Mouse (Mus musculus) kidney, postnatal 14 days (tissue): Measurements from ENCODE around the gene Fn3k.

ENCODE experiments used
- DNase-seq: peaks from one replicate; pipeline ENCODE4 v3.0.0; 2022; ENCODE audit warnings: mixed read lengths

Gene Fn3k

GRCm38 (mm10) chr11:121434156-121435155, at the start of gene Fn3k:
Gene Fn3k, plus strand, starts transcription at chr11:121434913.
- peak; percentile 93 for DNase-seq

- DNase-seq, result peak; percentile 96
Measured at GRCm38 (mm10) chr11:121387750-121388553, 46.8 kb upstream of the Fn3k start, which contains the start of gene Rab40b. Gene Rab40b, minus strand, starts transcription at chr11:121388251.

- DNase-seq, result no peak
Measured at GRCm38 (mm10) chr11:121388554-121388945, 46.2 kb upstream of the Fn3k start.

GRCm38 (mm10) chr11:121390793-121391192, 43.9 kb upstream of the Fn3k start:
- no peak for DNase-seq

GRCm38 (mm10) chr11:121392405-121392804, 42.3 kb upstream of the Fn3k start:
- no peak for DNase-seq

GRCm38 (mm10) chr11:121407366-121408155, 27.2 kb upstream of the Fn3k start:
- DNase-seq, result no peak

- no peak for DNase-seq
Measured at GRCm38 (mm10) chr11:121414762-121415161, 20.0 kb upstream of the Fn3k start.

GRCm38 (mm10) chr11:121415351-121415750, 19.4 kb upstream of the Fn3k start:
- no peak for DNase-seq

GRCm38 (mm10) chr11:121417971-121418370, 16.7 kb upstream of the Fn3k start:
- no peak for DNase-seq

- no peak for DNase-seq
Measured at GRCm38 (mm10) chr11:121418932-121419331, 15.8 kb upstream of the Fn3k start.

GRCm38 (mm10) chr11:121420379-121420778, 14.3 kb upstream of the Fn3k start:
- DNase-seq, result no peak

GRCm38 (mm10) chr11:121420830-121421552, 13.7 kb upstream of the Fn3k start, which contains the start of gene Fn3krp:
Gene Fn3krp, plus strand, starts transcription at chr11:121421401.
- peak; percentile 100 for DNase-seq

- DNase-seq, result no peak
Measured at GRCm38 (mm10) chr11:121421553-121422173, 13.1 kb upstream of the Fn3k start.

GRCm38 (mm10) chr11:121433397-121433796, 1.3 kb upstream of the Fn3k start:
- DNase-seq, result no peak

GRCm38 (mm10) chr11:121437236-121437635, 2.5 kb downstream of the Fn3k start:
- DNase-seq, result no peak

- peak; percentile 43 for DNase-seq
Measured at GRCm38 (mm10) chr11:121439686-121440292, 5.1 kb downstream of the Fn3k start.

GRCm38 (mm10) chr11:121441653-121442052, 6.9 kb downstream of the Fn3k start:
- DNase-seq, result no peak

- DNase-seq, result no peak
Measured at GRCm38 (mm10) chr11:121442076-121442475, 7.4 kb downstream of the Fn3k start.

- no peak for DNase-seq
Measured at GRCm38 (mm10) chr11:121451216-121451726, 16.6 kb downstream of the Fn3k start.
